Mouse (Mus musculus) lung, adult 18-20 months (tissue): ENCODE data around the gene Slc25a19.

ENCODE experiments used
- DNase-seq, 2 experiments: peaks; one replicate each; pipeline ENCODE4 v3.0.0; 2022; ENCODE audit warnings: mixed read lengths in 2 of 2

Slc25a19 gene

GRCm38 (mm10) chr11:115590526-115591075, 37.5 kb downstream of the Slc25a19 start:
- DNase-seq = no peak

GRCm38 (mm10) chr11:115587984-115588383, 40.1 kb downstream of the Slc25a19 start:
- DNase-seq = no peak

GRCm38 (mm10) chr11:115586403-115586802, 41.7 kb downstream of the Slc25a19 start:
- no peak for DNase-seq

- DNase-seq = peak; percentile 30 to 48
Measured at GRCm38 (mm10) chr11:115585573-115586100, 42.5 kb downstream of the Slc25a19 start.

- DNase-seq = no peak
Measured at GRCm38 (mm10) chr11:115584376-115585073, 43.6 kb downstream of the Slc25a19 start.

GRCm38 (mm10) chr11:115582913-115583606, 45.0 kb downstream of the Slc25a19 start:
- DNase-seq = no peak

GRCm38 (mm10) chr11:115579080-115579479, 49.0 kb downstream of the Slc25a19 start:
- no peak for DNase-seq

GRCm38 (mm10) chr11:115564961-115565360, 63.1 kb downstream of the Slc25a19 start:
- DNase-seq = no peak
